Mouse (Mus musculus) ES-E14 (cell line): ENCODE measurements around the gene Ston2. TPM values are rescaled to one million over a fixed set of nuclear protein-coding genes. Genes with fewer than 3 reads are reported as not detected.

Source experiments
- DNase-seq: peaks from one replicate; pipeline ENCODE4 v3.0.0-alpha.2; 2013; ENCODE audit warnings: low read depth, low spot score
- H3K27ac ChIP-seq: 2 replicates; pipeline ENCODE4 v1.5.1; 2012; ENCODE audit warnings: low read depth, mild to moderate bottlenecking, low read length, moderate library complexity, mixed read lengths; ENCODE audit not compliant: poor library complexity, insufficient read depth, severe bottlenecking
- H3K36me3 ChIP-seq: 2 replicates; pipeline ENCODE4 v1.6.1; 2012; ENCODE audit warnings: mild to moderate bottlenecking, low read length, moderate library complexity, mixed read lengths; ENCODE audit not compliant: control insufficient read depth, poor library complexity, insufficient read depth, severe bottlenecking
- H3K4me1 ChIP-seq, 2 experiments: fragments of 150-350 bp in 1 of 2; sonication (generic) in 1 of 2; 2 replicates each; pipeline ENCODE4 v1.6.1; 2012; ENCODE audit warnings: low read length in 2 of 2, mild to moderate bottlenecking in 1 of 2, mixed read lengths in 1 of 2; ENCODE audit not compliant: control insufficient read depth in 2 of 2, insufficient read depth in 2 of 2, poor library complexity in 1 of 2
- H3K4me3 ChIP-seq, 2 experiments: fragments of 150-350 bp in 1 of 2; sonication (generic) in 1 of 2; 2 replicates each; pipeline ENCODE4 v1.5.1; 2012; ENCODE audit warnings: low read length in 2 of 2, low read depth in 1 of 2, mild to moderate bottlenecking in 1 of 2, mixed read lengths in 1 of 2; ENCODE audit not compliant: insufficient read depth in 1 of 2, poor library complexity in 1 of 2, severe bottlenecking in 1 of 2
- H3K9ac ChIP-seq: 2 replicates; pipeline ENCODE4 v1.6.1; 2012; ENCODE audit warnings: low read depth, mild to moderate bottlenecking, low read length, mixed read lengths; ENCODE audit not compliant: poor library complexity, insufficient read depth, severe bottlenecking
- H3K9me3 ChIP-seq: fragments of 150-350 bp; sonication (generic); 2 replicates; pipeline ENCODE4 v1.6.1; 2012; ENCODE audit warnings: low read depth, mild to moderate bottlenecking, low read length; ENCODE audit not compliant: control insufficient read depth, insufficient read depth
- CHD2 ChIP-seq: IDR thresholded peaks from 2 replicates; pipeline ENCODE4 v1.6.1; 2014; ENCODE audit warnings: mild to moderate bottlenecking, low read depth, low read length, inconsistent platforms
- HCFC1 ChIP-seq: IDR thresholded peaks from 2 replicates; pipeline ENCODE4 v1.6.1; 2012; ENCODE audit warnings: low read length, inconsistent platforms, borderline replicate concordance; ENCODE audit not compliant: insufficient read depth
- MAFK ChIP-seq: IDR thresholded peaks from 2 replicates; pipeline ENCODE4 v1.6.1; 2014; ENCODE audit warnings: mild to moderate bottlenecking, low read depth, low read length, inconsistent platforms; ENCODE audit not compliant: insufficient read depth
- ZC3H11A ChIP-seq: IDR thresholded peaks from 2 replicates; pipeline ENCODE4 v1.6.1; 2012; ENCODE audit warnings: low read depth, mild to moderate bottlenecking, inconsistent platforms, low read length, borderline replicate concordance
- ZNF384 ChIP-seq: IDR thresholded peaks from 2 replicates; pipeline ENCODE4 v1.6.1; 2012; ENCODE audit warnings: low read depth, low read length, inconsistent platforms
- in situ Hi-C, 2 experiments: fragments of 600-800 bp; cut with MboI; formaldehyde crosslinking; loops; one replicate each; pipeline ENCODE4 v1.15.1; 2025; ENCODE audit warnings: low sequenced_read_pairs in 2 of 2, inconsistent platforms in 1 of 2; ENCODE audit not compliant: unreplicated experiment in 2 of 2
- total RNA-seq: library from RNA; depleted of rRNA; stranded (reverse); fragments of 300-350 nt; gene quantifications from 2 replicates; pipeline ENCODE4 v1.2.3, GENCODE M21; 2012

Gene Ston2
- total RNA-seq, 1 experiment = 11.7 TPM

GRCm38 (mm10) chr12:91667741-91668140 is 120.4 kb downstream of the Ston2 start:
- H3K27ac ChIP-seq = no peak overlapping the region
- no peak for DNase-seq
- peaks cover 2% of the 10 kb centered on the region; the same call in 1 of the 2 replicates for H3K36me3 ChIP-seq
- H3K9ac ChIP-seq = no peak overlapping the region
- no peaks in the 10 kb centered on the region for H3K9me3 ChIP-seq
- TF ChIP-seq CHD2 = no peak
- TF ChIP-seq HCFC1 = no peak
- no peak for TF ChIP-seq ZC3H11A
- TF ChIP-seq ZNF384 = no peak
- TF ChIP-seq MAFK = no peak
- no peak overlapping the region for H3K4me3 ChIP-seq
- no peaks in the 10 kb centered on the region for H3K4me1 ChIP-seq
- in situ Hi-C loops = no loop called here

DNA sequence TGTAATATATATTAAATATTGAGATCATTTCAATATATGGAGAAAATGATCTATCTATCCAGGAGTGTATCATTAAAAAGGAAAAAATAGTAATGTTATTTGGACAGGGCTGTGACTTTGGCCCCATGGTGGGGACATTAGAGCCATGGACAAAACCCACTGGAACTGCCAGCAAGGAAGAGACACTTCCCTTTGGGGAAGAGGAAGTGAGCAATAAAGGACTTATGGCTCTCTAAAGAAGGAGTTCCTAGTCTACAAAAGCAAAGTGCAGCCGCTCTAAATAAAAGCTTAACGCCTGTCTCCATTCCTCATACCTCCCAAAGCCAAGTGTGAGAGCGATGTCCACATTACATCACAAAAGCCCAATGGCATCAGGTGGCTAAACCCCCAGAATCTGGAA is 121.6 kb downstream of the Ston2 start:
- peaks cover 2% of the 10 kb centered on the region; the same call in 1 of the 2 replicates for H3K36me3 ChIP-seq
- H3K4me3 ChIP-seq = no peak overlapping the region
- no peak overlapping the region for H3K27ac ChIP-seq
- no peak for DNase-seq
- no peak overlapping the region for H3K9ac ChIP-seq
- no peaks in the 10 kb centered on the region for H3K4me1 ChIP-seq
- no peaks in the 10 kb centered on the region for H3K9me3 ChIP-seq
- TF ChIP-seq CHD2 (no peak), ZC3H11A (no peak), HCFC1 (no peak), MAFK (no peak), ZNF384 (no peak)
- in situ Hi-C loops = no loop called here

GRCm38 (mm10) chr12:91665431-91665830 is 122.8 kb downstream of the Ston2 start:
- Histone ChIP-seq H3K4me3 (no peak overlapping the region), H3K27ac (no peak overlapping the region; the same call in 1 of the 2 replicates), H3K4me1 (no peaks in the 10 kb centered on the region), H3K36me3 (peaks cover 2% of the 10 kb centered on the region; the same call in 1 of the 2 replicates), H3K9ac (no peak overlapping the region), H3K9me3 (no peaks in the 10 kb centered on the region)
- no peak for DNase-seq
- in situ Hi-C loops = no loop called here
- no peak for TF ChIP-seq ZNF384
- TF ChIP-seq HCFC1 = no peak
- no peak for TF ChIP-seq CHD2
- no peak for TF ChIP-seq MAFK
- TF ChIP-seq ZC3H11A = no peak

DNA sequence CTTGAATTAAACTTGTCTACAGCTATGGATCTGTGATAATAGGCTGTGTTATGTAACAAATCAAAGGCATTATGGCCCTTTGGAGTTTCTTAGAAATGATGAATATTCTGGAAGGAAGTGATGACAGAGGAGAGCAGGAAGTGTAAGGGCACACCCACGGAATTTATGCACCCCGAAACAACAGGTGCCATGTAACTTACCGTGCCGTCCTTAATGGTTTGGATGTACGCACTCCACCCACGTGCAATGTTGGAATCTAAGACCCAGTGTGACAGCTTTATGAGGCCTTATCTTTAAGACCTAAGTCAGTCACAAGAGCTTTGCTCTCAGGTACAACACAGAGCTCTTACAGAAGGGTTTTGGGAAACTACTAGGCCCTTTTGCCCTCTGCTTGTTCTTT is 124.9 kb downstream of the Ston2 start:
- Histone ChIP-seq H3K9ac (no peak overlapping the region), H3K36me3 (peaks cover 2% of the 10 kb centered on the region; the same call in 1 of the 2 replicates), H3K9me3 (no peaks in the 10 kb centered on the region), H3K4me3 (no peak overlapping the region), H3K27ac (no peak overlapping the region), H3K4me1 (no peaks in the 10 kb centered on the region)
- no peak for DNase-seq
- TF ChIP-seq HCFC1 = no peak
- no peak for TF ChIP-seq CHD2
- no peak for TF ChIP-seq ZNF384
- no peak for TF ChIP-seq ZC3H11A
- no peak for TF ChIP-seq MAFK
- in situ Hi-C loops = no loop called here

- Histone ChIP-seq H3K9me3 (no peaks in the 10 kb centered on the region), H3K4me1 (no peaks in the 10 kb centered on the region), H3K9ac (no peak overlapping the region), H3K36me3 (peaks cover 2% of the 10 kb centered on the region; the same call in 1 of the 2 replicates), H3K27ac (no peak overlapping the region), H3K4me3 (no peak overlapping the region)
- no peak for DNase-seq
- TF ChIP-seq ZC3H11A (no peak), ZNF384 (no peak), CHD2 (no peak), MAFK (no peak), HCFC1 (no peak)
- in situ Hi-C loops = no loop called here
Observed at GRCm38 (mm10) chr12:91662844-91663243, 125.3 kb downstream of the Ston2 start.
